Mouse (Mus musculus) cerebellum, adult 11 months (tissue): ENCODE results near the gene Ifna6.
A peak's percentile ranks its signal among the peaks of the same experiment; 100 is the strongest.
"Not testable (repeated sequence)": the region's sequence is repeated elsewhere in the genome, so short reads cannot be mapped to it uniquely, and the experiment has no call there.

Experiments used
- DNase-seq: peaks from one replicate; pipeline ENCODE4 v3.0.0; 2022

The Ifna6 gene

DNA sequence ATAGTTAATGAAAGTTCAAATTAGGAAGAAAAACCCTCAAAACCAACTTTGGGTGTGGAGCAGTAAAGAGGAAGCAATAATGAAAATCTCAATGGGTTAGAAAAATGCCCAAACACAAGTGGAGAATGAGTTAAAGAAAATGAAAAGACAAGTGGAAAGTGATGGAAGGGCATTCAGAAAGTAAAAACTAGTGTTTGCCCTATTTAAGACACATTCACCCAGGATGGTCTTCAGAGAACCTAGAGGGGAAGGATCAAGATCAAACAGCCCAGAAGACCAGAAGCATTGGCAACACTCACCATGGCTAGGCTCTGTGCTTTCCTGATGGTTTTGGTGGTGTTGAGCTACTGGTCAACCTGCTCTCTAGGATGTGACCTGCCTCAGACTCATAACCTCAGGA, at the start of gene Ifna6:
Gene Ifna6, plus strand, starts transcription at position 301 of the 400 bp plus-strand sequence.
- DNase-seq, result not testable (repeated sequence)

DNA sequence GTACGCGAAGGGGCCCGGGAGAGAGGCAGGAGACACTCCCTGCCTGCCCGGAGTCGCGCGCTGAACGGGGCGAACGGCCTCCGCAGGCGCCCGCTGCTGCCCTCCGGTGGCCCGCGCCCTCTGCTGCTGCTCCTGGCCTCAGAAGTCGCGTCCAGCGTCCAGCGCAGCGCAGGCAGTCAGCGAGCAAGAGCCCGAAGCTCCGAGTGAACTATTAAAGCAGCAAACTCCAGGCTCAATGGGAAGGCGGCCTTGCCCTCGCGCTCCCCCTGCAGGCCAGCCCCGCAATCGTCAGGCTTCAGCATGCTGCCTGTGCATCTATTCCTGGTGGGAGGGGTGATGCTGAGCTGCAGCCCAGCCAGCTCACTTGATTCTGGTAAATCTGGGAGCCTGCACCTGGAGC, 47.7 kb upstream of the Ifna6 start, which contains the start of gene Gm13272:
Gene Gm13272, plus strand, starts transcription at position 301 of the 400 bp plus-strand sequence.
- not testable (repeated sequence) for DNase-seq

DNA sequence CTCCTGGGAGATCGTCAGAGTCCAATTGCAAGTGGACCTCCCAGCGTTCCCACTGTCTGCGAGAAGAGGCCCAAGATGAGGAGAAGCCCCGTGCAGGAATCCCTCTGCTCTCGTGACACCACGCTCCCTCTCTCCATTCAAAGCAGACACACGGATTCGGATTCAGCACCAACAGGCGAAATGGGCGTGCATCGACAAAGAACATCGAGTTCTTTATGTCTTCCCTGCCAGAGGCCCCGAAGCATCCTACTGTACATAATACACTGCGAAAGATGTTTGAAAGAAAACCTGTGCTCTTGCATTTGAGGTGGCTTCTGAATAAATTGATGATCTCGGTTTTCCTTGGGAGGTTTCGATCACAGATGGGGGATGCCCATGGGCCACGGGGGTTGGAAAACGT, 46.9 kb upstream of the Ifna6 start:
- not testable (repeated sequence) for DNase-seq

DNA sequence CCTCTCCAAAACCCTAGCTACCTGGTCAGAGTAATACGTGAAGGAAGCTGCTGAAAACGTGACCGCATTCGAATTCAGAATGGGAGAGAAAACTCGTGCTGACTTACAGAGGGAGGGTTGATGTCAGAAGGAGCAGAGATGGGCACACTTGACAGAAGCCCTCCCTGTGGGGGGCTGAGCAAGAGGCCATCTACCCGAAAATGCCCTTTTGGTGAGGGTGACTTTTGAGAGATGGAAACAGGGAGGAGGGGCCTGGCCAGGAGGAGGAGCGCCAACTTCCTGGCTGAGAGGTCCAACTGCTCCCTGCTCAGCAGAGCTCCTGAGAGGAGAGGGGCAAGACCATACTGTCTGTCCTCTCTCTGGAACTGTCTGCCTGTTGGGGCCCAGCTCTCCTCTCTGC, 45.4 kb upstream of the Ifna6 start, which contains the start of gene Ifnz:
Gene Ifnz, plus strand, starts transcription at position 301 of the 400 bp plus-strand sequence.
- DNase-seq, result not testable (repeated sequence)

DNA sequence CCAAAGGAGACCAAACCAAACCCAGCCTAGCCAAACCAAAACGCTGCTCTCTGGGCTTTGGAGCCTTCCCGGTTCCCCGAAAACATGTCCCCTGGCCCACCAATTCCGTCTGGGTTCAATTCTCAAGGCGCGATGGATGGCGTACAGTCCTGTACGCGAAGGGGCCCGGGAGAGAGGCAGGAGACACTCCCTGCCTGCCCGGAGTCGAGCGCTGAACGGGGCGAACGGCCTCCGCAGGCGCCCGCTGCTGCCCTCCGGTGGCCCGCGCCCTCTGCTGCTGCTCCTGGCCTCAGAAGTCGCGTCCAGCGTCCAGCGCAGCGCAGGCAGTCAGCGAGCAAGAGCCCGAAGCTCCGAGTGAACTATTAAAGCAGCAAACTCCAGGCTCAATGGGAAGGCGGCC, 44.9 kb upstream of the Ifna6 start:
- not testable (repeated sequence) for DNase-seq

DNA sequence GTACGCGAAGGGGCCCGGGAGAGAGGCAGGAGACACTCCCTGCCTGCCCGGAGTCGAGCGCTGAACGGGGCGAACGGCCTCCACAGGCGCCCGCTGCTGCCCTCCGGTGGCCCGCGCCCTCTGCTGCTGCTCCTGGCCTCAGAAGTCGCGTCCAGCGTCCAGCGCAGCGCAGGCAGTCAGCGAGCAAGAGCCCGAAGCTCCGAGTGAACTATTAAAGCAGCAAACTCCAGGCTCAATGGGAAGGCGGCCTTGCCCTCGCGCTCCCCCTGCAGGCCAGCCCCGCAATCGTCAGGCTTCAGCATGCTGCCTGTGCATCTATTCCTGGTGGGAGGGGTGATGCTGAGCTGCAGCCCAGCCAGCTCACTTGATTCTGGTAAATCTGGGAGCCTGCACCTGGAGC, 41.8 kb upstream of the Ifna6 start, which contains the start of gene Gm13276:
Gene Gm13276, plus strand, starts transcription at position 301 of the 400 bp plus-strand sequence.
- DNase-seq, result not testable (repeated sequence)

DNA sequence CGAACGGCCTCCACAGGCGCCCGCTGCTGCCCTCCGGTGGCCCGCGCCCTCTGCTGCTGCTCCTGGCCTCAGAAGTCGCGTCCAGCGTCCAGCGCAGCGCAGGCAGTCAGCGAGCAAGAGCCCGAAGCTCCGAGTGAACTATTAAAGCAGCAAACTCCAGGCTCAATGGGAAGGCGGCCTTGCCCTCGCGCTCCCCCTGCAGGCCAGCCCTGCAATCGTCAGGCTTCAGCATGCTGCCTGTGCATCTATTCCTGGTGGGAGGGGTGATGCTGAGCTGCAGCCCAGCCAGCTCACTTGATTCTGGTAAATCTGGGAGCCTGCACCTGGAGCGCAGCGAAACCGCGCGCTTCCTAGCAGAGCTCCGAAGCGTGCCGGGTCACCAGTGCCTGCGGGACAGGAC, 38.8 kb upstream of the Ifna6 start, which contains the start of gene Gm13277:
Gene Gm13277, plus strand, starts transcription at position 231 of the 400 bp plus-strand sequence.
- DNase-seq, result peak; percentile 61

DNA sequence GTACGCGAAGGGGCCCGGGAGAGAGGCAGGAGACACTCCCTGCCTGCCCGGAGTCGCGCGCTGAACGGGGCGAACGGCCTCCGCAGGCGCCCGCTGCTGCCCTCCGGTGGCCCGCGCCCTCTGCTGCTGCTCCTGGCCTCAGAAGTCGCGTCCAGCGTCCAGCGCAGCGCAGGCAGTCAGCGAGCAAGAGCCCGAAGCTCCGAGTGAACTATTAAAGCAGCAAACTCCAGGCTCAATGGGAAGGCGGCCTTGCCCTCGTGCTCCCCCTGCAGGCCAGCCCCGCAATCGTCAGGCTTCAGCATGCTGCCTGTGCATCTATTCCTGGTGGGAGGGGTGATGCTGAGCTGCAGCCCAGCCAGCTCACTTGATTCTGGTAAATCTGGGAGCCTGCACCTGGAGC, 36.0 kb upstream of the Ifna6 start, which contains the start of gene Gm13278:
Gene Gm13278, plus strand, starts transcription at position 301 of the 400 bp plus-strand sequence.
- DNase-seq, result not testable (repeated sequence)

DNA sequence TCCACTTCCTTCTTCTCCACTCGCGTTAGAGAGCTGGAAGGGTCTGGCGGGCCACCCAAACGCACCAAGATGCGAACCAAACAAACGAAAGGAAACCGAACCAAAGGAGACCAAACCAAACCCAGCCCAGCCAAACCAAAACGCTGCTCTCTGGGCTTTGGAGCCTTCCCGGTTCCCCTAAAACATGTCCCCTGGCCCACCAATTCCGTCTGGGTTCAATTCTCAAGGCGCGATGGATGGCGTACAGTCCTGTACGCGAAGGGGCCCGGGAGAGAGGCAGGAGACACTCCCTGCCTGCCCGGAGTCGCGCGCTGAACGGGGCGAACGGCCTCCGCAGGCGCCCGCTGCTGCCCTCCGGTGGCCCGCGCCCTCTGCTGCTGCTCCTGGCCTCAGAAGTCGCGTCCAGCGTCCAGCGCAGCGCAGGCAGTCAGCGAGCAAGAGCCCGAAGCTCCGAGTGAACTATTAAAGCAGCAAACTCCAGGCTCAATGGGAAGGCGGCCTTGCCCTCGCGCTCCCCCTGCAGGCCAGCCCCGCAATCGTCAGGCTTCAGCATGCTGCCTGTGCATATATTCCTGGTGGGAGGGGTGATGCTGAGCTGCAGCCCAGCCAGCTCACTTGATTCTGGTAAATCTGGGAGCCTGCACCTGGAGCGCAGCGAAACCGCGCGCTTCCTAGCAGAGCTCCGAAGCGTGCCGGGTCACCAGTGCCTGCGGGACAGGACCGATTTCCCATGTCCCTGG, 33.1 kb upstream of the Ifna6 start, which contains the start of gene Gm13275:
Gene Gm13275, plus strand, starts transcription at position 552 of the 740 bp plus-strand sequence.
- DNase-seq, result peak; percentile 73

DNA sequence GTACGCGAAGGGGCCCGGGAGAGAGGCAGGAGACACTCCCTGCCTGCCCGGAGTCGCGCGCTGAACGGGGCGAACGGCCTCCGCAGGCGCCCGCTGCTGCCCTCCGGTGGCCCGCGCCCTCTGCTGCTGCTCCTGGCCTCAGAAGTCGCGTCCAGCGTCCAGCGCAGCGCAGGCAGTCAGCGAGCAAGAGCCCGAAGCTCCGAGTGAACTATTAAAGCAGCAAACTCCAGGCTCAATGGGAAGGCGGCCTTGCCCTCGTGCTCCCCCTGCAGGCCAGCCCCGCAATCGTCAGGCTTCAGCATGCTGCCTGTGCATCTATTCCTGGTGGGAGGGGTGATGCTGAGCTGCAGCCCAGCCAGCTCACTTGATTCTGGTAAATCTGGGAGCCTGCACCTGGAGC, 30.1 kb upstream of the Ifna6 start, which contains the start of gene Gm13279:
Gene Gm13279, plus strand, starts transcription at position 301 of the 400 bp plus-strand sequence.
- DNase-seq, result not testable (repeated sequence)

DNA sequence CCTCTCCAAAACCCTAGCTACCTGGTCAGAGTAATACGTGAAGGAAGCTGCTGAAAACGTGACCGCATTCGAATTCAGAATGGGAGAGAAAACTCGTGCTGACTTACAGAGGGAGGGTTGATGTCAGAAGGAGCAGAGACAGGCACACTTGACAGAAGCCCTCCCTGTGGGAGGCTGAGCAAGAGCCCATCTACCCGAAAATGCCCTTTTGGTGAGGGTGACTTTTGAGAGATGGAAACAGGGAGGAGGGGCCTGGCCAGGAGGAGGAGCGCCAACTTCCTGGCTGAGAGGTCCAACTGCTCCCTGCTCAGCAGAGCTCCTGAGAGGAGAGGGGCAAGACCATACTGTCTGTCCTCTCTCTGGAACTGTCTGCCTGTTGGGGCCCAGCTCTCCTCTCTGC, 27.9 kb upstream of the Ifna6 start, which contains the start of gene Gm13285:
Gene Gm13285, plus strand, starts transcription at position 301 of the 400 bp plus-strand sequence.
- DNase-seq, result not testable (repeated sequence)

DNA sequence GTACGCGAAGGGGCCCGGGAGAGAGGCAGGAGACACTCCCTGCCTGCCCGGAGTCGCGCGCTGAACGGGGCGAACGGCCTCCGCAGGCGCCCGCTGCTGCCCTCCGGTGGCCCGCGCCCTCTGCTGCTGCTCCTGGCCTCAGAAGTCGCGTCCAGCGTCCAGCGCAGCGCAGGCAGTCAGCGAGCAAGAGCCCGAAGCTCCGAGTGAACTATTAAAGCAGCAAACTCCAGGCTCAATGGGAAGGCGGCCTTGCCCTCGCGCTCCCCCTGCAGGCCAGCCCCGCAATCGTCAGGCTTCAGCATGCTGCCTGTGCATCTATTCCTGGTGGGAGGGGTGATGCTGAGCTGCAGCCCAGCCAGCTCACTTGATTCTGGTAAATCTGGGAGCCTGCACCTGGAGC, 24.3 kb upstream of the Ifna6 start, which contains the start of gene Gm13287:
Gene Gm13287, plus strand, starts transcription at position 301 of the 400 bp plus-strand sequence.
- DNase-seq, result not testable (repeated sequence)

DNA sequence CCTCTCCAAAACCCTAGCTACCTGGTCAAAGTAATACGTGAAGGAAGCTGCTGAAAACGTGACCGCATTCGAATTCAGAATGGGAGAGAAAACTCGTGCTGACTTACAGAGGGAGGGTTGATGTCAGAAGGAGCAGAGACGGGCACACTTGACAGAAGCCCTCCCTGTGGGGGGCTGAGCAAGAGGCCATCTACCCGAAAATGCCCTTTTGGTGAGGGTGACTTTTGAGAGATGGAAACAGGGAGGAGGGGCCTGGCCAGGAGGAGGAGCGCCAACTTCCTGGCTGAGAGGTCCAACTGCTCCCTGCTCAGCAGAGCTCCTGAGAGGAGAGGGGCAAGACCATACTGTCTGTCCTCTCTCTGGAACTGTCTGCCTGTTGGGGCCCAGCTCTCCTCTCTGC, 22.0 kb upstream of the Ifna6 start, which contains the start of gene Gm13288:
Gene Gm13288, plus strand, starts transcription at position 301 of the 400 bp plus-strand sequence.
- DNase-seq, result not testable (repeated sequence)

DNA sequence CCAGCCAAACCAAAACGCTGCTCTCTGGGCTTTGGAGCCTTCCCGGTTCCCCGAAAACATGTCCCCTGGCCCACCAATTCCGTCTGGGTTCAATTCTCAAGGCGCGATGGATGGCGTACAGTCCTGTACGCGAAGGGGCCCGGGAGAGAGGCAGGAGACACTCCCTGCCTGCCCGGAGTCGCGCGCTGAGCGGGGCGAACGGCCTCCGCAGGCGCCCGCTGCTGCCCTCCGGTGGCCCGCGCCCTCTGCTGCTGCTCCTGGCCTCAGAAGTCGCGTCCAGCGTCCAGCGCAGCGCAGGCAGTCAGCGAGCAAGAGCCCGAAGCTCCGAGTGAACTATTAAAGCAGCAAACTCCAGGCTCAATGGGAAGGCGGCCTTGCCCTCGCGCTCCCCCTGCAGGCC, 21.5 kb upstream of the Ifna6 start:
- peak; percentile 17 for DNase-seq

DNA sequence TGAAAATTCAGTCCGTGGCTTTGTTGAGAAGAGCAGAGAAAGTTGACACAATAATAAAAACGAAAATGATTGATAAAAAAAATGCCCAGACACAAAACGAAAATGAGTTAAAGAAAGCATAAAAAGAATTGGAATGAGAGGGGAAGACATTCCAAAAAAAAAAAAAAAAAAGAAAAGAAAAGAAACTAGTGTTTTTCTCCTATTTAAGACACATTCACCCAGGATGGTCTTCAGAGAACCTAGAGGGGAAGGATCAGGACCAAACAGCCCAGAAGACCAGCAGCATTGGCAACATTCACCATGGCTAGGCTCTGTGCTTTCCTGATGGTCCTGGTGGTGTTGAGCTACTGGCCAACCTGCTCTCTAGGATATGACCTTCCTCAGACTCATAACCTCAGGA, 11.3 kb upstream of the Ifna6 start, which contains the start of gene Ifna7:
Gene Ifna7, plus strand, starts transcription at position 301 of the 400 bp plus-strand sequence.
- DNase-seq, result no peak

DNA sequence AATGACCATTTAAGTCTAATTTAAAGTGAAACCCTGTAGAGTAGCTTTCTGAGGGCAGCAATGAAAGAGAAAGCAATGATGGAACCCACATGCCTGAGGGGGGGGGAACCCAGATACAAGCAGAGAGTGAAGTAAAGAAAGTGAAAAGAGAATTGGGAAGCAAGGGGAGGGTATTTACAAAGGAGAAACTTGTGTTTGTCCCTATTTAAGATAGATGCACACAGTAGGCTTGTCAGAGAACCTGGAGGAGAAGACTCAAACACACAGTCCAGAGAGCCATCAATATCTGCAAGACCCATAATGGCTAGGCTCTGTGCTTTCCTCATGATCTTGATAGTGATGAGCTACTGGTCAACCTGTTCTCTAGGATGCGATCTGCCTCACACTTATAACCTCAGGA, 7.6 kb upstream of the Ifna6 start, which contains the start of gene Ifna11:
Gene Ifna11, plus strand, starts transcription at position 301 of the 400 bp plus-strand sequence.
- DNase-seq, result no peak

DNA sequence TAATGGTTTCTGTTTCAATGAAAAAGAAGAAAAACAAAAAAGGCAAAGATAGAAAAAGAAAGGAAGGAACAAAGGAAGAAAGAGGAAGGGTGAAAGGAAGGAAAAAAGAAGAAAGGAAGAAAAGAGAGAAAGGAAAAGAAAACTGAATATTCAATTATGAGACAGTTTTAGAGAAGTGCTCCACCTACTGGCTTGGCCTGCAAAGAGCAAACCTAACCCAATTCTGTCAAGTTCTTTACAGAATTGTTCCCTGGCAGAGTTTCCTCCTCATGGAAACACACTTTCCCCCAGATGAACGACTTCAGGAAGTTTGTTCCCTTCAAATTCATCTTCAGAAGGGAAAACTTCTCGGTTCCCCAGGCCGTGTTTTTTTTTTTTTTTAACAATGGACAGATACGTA, 4.2 kb upstream of the Ifna6 start:
- DNase-seq, result no peak

DNA sequence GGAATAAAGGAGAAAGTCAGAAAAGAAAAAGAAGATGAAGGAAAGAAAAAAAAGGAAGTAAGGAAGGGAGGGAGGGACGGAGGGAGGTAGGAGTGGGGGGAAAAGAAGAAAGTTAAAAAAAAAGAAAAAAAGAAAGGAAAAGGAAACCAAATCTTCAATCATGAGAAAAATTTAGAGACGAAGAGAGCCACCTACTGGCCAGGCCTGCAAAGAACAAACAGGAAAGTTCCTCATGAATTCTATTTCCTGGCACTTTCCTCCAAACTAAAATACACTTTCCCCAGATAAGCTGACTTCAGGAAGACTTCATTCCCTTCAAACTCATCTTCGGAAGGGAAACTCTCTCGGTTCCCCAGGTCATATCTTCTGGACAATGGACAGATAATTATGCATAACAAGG, 3.3 kb downstream of the Ifna6 start:
- no peak for DNase-seq

DNA sequence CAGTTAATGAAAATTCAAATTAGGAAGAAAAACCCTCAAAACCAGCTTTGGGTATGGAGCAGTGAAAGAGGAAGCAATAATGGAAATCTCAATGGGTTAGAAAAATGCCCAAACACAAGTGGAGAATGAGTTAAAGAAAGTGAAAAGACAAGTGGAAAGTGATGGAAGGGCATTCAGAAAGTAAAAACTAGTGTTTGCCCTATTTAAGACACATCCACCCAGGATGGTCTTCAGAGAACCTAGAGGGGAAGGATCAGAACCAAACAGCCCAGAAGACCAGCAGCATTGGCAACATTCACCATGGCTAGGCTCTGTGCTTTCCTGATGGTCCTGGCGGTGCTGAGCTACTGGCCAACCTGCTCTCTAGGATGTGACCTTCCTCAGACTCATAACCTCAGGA, 8.0 kb downstream of the Ifna6 start, which contains the start of gene Ifna5:
Gene Ifna5, plus strand, starts transcription at position 301 of the 400 bp plus-strand sequence.
- DNase-seq, result not testable (repeated sequence)

DNA sequence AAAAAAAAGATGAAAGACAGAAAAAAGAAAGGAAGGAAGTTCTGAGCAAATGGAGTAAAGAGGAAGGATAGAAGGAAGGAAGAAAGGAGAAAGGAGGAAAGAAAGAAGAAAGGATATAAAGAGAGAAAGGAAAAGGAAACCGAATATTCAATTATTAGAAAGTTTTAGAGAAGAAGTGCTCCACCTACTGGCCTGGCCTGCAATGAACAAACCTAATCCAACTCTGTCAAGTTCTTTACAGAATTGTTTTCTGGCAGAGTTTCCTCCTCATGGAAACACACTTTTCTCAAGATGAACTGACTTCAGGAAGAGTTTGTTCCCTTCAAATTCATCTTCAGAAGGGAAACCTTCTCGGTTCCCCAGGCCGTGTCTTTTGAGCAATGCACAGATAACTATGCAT, 11.6 kb downstream of the Ifna6 start:
- DNase-seq, result no peak

DNA sequence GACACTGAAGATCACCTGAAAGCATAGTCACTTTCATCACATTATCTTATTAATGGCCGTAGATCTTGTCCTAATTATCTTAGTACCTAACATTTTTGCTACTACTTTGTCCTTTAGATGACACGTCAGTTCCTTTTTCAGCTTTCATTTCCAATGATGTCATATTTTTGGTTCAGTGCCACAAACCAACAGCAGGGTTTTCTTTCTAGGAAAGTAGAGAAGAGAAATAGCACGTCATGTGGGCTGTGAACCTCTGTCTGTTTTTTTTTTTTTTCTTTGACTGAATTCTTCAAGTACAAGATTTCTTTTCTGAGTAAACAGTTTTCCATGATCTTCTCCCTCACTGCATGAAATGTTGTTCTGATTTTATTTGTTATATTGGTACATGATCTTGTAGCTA, 12.8 kb downstream of the Ifna6 start:
- DNase-seq, result no peak

DNA sequence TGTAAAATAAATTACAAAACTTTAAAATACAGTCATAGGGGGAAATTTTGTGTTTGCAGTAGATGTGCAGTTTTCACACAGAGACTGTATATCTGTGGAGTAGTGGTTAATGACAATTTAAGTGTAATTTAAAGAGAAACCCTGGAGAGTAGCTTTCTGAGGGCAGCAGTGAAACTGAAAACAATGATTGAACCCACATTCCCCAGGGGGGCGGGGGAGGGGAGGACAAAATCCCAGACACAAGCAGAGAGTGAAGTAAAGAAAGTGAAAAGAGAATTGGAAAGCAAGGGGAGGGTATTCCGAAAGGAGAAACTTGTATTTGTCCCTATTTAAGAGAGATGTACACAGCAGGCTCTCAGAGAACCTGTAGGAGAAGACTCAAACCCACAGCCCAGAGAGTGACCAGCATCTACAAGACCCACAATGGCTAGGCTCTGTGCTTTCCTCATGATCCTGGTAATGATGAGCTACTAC, 14.3 kb downstream of the Ifna6 start, which contains the start of gene Ifna4:
Gene Ifna4, plus strand, starts transcription at position 424 of the 474 bp plus-strand sequence.
- DNase-seq, result no peak

DNA sequence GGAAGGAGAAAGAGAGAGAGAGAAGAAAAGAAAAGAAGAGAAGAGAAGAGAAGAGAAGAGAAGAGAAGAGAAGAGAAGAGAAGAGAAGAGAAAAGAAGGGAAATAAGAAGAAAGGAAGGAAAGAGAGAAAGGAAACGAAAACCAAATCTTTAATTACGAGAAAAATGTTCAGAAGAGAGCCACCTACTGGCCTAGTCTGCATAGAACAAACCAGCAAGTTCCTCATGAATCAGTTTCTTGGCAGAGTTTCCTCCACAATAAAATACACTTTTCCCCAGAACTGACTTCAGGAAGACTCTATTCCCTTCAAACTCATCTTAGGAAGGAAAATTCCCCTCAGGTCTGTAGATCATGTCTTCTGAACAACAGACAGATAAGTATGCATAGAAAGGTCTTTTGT, 18.1 kb downstream of the Ifna6 start:
- DNase-seq, result no peak
